Mouse (Mus musculus) gastrocnemius, adult 2 months (tissue): Measurements from ENCODE around the gene Gm20683. TPM values are rescaled to one million over a fixed set of nuclear protein-coding genes. Genes with fewer than 3 reads are reported as not detected.

ENCODE experiments used
- DNase-seq: peaks from one replicate; pipeline ENCODE4 v3.0.0; 2022
- H3K27ac ChIP-seq: fragments of 200-600 bp; 2 replicates; pipeline ENCODE4 v1.8.1; 2022; ENCODE audit warnings: mild to moderate bottlenecking
- H3K4me3 ChIP-seq: fragments of 200-600 bp; 2 replicates; pipeline ENCODE4 v1.8.1; 2022; ENCODE audit warnings: mild to moderate bottlenecking, moderate library complexity
- CTCF ChIP-seq: fragments of 200-600 bp; IDR thresholded peaks from 2 replicates; pipeline ENCODE4 v1.8.1; 2022; ENCODE audit warnings: antibody characterized with exemption, mild to moderate bottlenecking, moderate library complexity
- intact Hi-C: fragments of 180-260 bp; cut with DNase I; formaldehyde crosslinking; loops from one replicate; pipeline ENCODE4 v1.15.1; 2025
- total RNA-seq, 2 experiments: library from RNA; stranded (reverse); gene quantifications; 2 replicates each; pipeline ENCODE4 v1.2.3; 2021

The Gm20683 gene
- total RNA-seq, 2 experiments from 2014 or later: 13.0 to 15.9 TPM

- TF ChIP-seq CTCF: no peak
- no peak for DNase-seq
- H3K27ac ChIP-seq: peak overlapping the region; percentile 99; the same call in 1 of the 2 replicates
- intact Hi-C loops: loop anchor here (5.0 kb wide), 1 partner anchor 38 kb away; the partner anchor contains the start of gene Stub1
- H3K4me3 ChIP-seq: no peak overlapping the region
Observed at GRCm38 (mm10) chr17:25869954-25870353, 28.4 kb upstream of the Gm20683 start.

- H3K27ac ChIP-seq: peak overlapping the region; percentile 99
- no peak for TF ChIP-seq CTCF
- no peak overlapping the region for H3K4me3 ChIP-seq
- no peak for DNase-seq
- intact Hi-C loops: loop anchor here (5.0 kb wide), 1 partner anchor 37 kb away; the partner anchor contains the start of gene Stub1
Observed at GRCm38 (mm10) chr17:25869498-25869897, 27.9 kb upstream of the Gm20683 start.

GRCm38 (mm10) chr17:25868601-25869191 is 27.1 kb upstream of the Gm20683 start, which contains the start of gene Mcrip2:
Gene Mcrip2, minus strand, starts transcription at chr17:25868764.
- intact Hi-C loops: loop anchor here (5.0 kb wide), 1 partner anchor 36 kb away; the partner anchor contains the start of gene Stub1

GRCm38 (mm10) chr17:25867836-25868600 is 26.5 kb upstream of the Gm20683 start:
- Histone ChIP-seq H3K4me3 (peak overlapping the region; percentile 85), H3K27ac (peak overlapping the region; percentile 99)
- peak; percentile 84 for DNase-seq
- TF ChIP-seq CTCF: no peak
- intact Hi-C loops: loop anchor here (5.0 kb wide), 1 partner anchor 36 kb away; the partner anchor contains the start of gene Stub1

More at GRCm38 (mm10) chr17:25868601-25869191, 27.1 kb upstream of the Gm20683 start, which contains the start of gene Mcrip2:
- Histone ChIP-seq H3K4me3 (peak within 1 kb of the TSS; percentile 85), H3K27ac (peak within 1 kb of the TSS; percentile 99)
- 0 out of 2 replicates have a peak, but pooled peaks have one; percentile 11 for TF ChIP-seq CTCF
- peak; percentile 92 for DNase-seq

GRCm38 (mm10) chr17:25867509-25867835 is 25.9 kb upstream of the Gm20683 start:
- no peak for DNase-seq
- intact Hi-C loops: loop anchor here (5.0 kb wide), 1 partner anchor 35 kb away; the partner anchor contains the start of gene Stub1
- no peak for TF ChIP-seq CTCF
- H3K4me3 ChIP-seq: peak overlapping the region; percentile 85
- H3K27ac ChIP-seq: peak overlapping the region; percentile 99

GRCm38 (mm10) chr17:25866172-25866571 is 24.6 kb upstream of the Gm20683 start:
- H3K4me3 ChIP-seq: peak overlapping the region; percentile 85
- H3K27ac ChIP-seq: peak overlapping the region; percentile 99
- TF ChIP-seq CTCF: no peak
- intact Hi-C loops: loop anchor here (5.0 kb wide), 1 partner anchor 34 kb away; the partner anchor contains the start of gene Stub1
- DNase-seq: no peak

- Histone ChIP-seq H3K4me3 (peak overlapping the region; percentile 21), H3K27ac (peak overlapping the region; percentile 99; the same call in 1 of the 2 replicates)
- TF ChIP-seq CTCF: no peak
- intact Hi-C loops: loop anchor here (5.0 kb wide), 1 partner anchor 33 kb away; the partner anchor contains the start of gene Stub1
- no peak for DNase-seq
Observed at GRCm38 (mm10) chr17:25865288-25865687, 23.7 kb upstream of the Gm20683 start.

GRCm38 (mm10) chr17:25864311-25864710 is 22.7 kb upstream of the Gm20683 start:
- intact Hi-C loops: no loop called here
- no peak overlapping the region for H3K27ac ChIP-seq
- peak; percentile 24 for DNase-seq
- H3K4me3 ChIP-seq: no peak overlapping the region
- no peak for TF ChIP-seq CTCF

- Histone ChIP-seq H3K4me3 (no peak overlapping the region), H3K27ac (no peak overlapping the region)
- intact Hi-C loops: no loop called here
- peak; percentile 26 for DNase-seq
- TF ChIP-seq CTCF: no peak
Observed at GRCm38 (mm10) chr17:25863681-25864080, 22.1 kb upstream of the Gm20683 start.

GRCm38 (mm10) chr17:25861704-25862612 is 20.4 kb upstream of the Gm20683 start:
- TF ChIP-seq CTCF: no peak
- no peak for DNase-seq
- Histone ChIP-seq H3K27ac (peak overlapping the region; percentile 94), H3K4me3 (peak overlapping the region; percentile 93)
- intact Hi-C loops: loop anchor here (2.0 kb wide), 1 partner anchor 17 kb away; the partner anchor contains the start of gene Rhot2

GRCm38 (mm10) chr17:25860832-25861703 is 19.5 kb upstream of the Gm20683 start, which contains the start of gene Wdr90:
Gene Wdr90, minus strand, starts transcription at chr17:25861501.
- Histone ChIP-seq H3K27ac (peak within 1 kb of the TSS; percentile 94), H3K4me3 (peak within 1 kb of the TSS; percentile 93)
- intact Hi-C loops: loop anchor here (2.0 kb wide), 1 partner anchor 16 kb away; the partner anchor contains the start of gene Rhot2
- DNase-seq: peak; percentile 94
- TF ChIP-seq CTCF: peak; percentile 37; the same call in 1 of the 2 replicates
